Mouse (Mus musculus) forebrain, embryonic 11.5 days (tissue): ENCODE measurements around the gene Fam83f. TPM values are rescaled to one million over a fixed set of nuclear protein-coding genes. Genes with fewer than 3 reads are reported as not detected.

Experiments used
- ATAC-seq: fragments of 200-750 bp; cut with Nextera tagmentation; replicated peaks from 2 replicates; pipeline ENCODE4 v1.8.0; 2017; ENCODE audit warnings: moderate TSS enrichment; ENCODE audit not compliant: low FRiP score
- DNase-seq: peaks from one replicate; pipeline ENCODE4 v3.0.0-alpha.2; 2017; ENCODE audit warnings: low spot score
- H3K27ac ChIP-seq: fragments of 300-500 bp; sonication (generic); 2 replicates; pipeline ENCODE4 v1.5.1; 2014; ENCODE audit warnings: low read depth, low read length
- H3K27me3 ChIP-seq: fragments of 300-500 bp; sonication (generic); 2 replicates; pipeline ENCODE4 v1.6.1; 2014; ENCODE audit warnings: mild to moderate bottlenecking, low read length, mixed read lengths; ENCODE audit not compliant: control insufficient read depth, insufficient read depth
- H3K36me3 ChIP-seq: fragments of 300-500 bp; sonication (generic); 2 replicates; pipeline ENCODE4 v1.6.1; 2014; ENCODE audit warnings: mild to moderate bottlenecking, low read length, moderate library complexity, mixed read lengths; ENCODE audit not compliant: control insufficient read depth, insufficient read depth
- H3K4me1 ChIP-seq: fragments of 300-500 bp; sonication (generic); replicated peaks from 2 replicates; pipeline ENCODE4 v1.6.1; 2014; ENCODE audit warnings: low read length, mixed read lengths; ENCODE audit not compliant: control insufficient read depth, insufficient read depth
- H3K4me2 ChIP-seq: fragments of 300-500 bp; sonication (generic); 2 replicates; pipeline ENCODE4 v1.6.1; 2014; ENCODE audit warnings: low read depth, mild to moderate bottlenecking, low read length, moderate library complexity, mixed read lengths; ENCODE audit not compliant: severe bottlenecking
- H3K4me3 ChIP-seq: fragments of 300-500 bp; sonication (generic); 2 replicates; pipeline ENCODE4 v1.5.1; 2014; ENCODE audit warnings: low read depth, low read length
- H3K9ac ChIP-seq: fragments of 300-500 bp; sonication (generic); 2 replicates; pipeline ENCODE4 v1.6.1; 2014; ENCODE audit warnings: low read length
- H3K9me3 ChIP-seq: fragments of 300-500 bp; sonication (generic); 2 replicates; pipeline ENCODE4 v1.6.1; 2016; ENCODE audit warnings: low read length, mixed read lengths; ENCODE audit not compliant: control insufficient read depth
- WGBS: fragments of 180-500 bp; shearing (Covaris S2); extraction: QIAGEN DNeasy Blood & Tissue Kit; methylation state at CpG from one replicate; pipeline ENCODE4 v1.1.7; 2014; 5-methylcytosine and 5-hydroxymethylcytosine counted together
- polyA plus RNA-seq: library from polyadenylated mRNA; unstranded; fragments of >200 nt; fragmentation: Nextera tagmentation; extraction: Ambion mirVana; gene quantifications from 2 replicates; pipeline ENCODE4 v1.2.1, GENCODE M21; 2014

Gene Fam83f
- polyA plus RNA-seq, 1 experiment from 2014 or later: 0.32 TPM

DNA sequence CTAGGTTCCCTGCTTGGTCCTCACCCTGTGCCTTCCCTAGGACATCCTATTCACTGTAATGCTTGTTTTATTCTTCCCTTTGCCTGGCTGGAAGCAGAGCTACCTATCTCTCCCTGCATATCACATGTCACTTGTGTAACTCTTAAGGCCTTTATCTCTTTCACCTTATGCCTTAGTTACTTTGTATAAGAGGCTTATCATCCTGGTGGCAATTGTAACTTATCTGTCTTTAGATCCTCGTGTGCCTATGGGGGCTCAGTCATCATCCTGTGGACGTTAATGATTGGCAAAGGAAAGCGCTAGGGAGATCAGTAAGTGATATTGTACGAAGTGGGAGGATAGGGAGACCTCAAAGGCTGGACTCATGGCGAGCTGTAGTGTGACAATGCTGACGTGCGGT, 16.9 kb downstream of the Fam83f start:
- ATAC-seq (no peak), DNase-seq (no peak)
- Histone ChIP-seq H3K9ac (no peak overlapping the region), H3K9me3 (no peaks in the 10 kb centered on the region), H3K4me2 (no peak overlapping the region), H3K4me3 (no peak overlapping the region), H3K27me3 (no peaks in the 10 kb centered on the region), H3K4me1 (peaks cover 12% of the 10 kb centered on the region; the same call in 1 of the 2 replicates), H3K36me3 (no peaks in the 10 kb centered on the region), H3K27ac (no peak overlapping the region)
- whole genome bisulfite sequencing: 78% methylated on average over 7 of the region's 7 CpGs

GRCm38 (mm10) chr15:80693492-80693891, 21.8 kb downstream of the Fam83f start:
- Histone ChIP-seq H3K27ac (no peak overlapping the region), H3K4me3 (no peak overlapping the region), H3K4me2 (no peak overlapping the region), H3K27me3 (no peaks in the 10 kb centered on the region), H3K9me3 (no peaks in the 10 kb centered on the region), H3K4me1 (0 out of 2 replicates have a peak, but pooled peaks cover 2% of the 10 kb centered on the region), H3K36me3 (no peaks in the 10 kb centered on the region), H3K9ac (no peak overlapping the region)
- ATAC-seq (no peak), DNase-seq (no peak)
- 27% methylated on average over 3 of the region's 3 CpGs for WGBS

GRCm38 (mm10) chr15:80694125-80694910, 22.7 kb downstream of the Fam83f start:
- ATAC-seq (no peak), DNase-seq (peak; percentile 80)
- Histone ChIP-seq H3K27ac (no peak overlapping the region), H3K27me3 (no peaks in the 10 kb centered on the region), H3K4me1 (0 out of 2 replicates have a peak, but pooled peaks cover 2% of the 10 kb centered on the region), H3K9ac (no peak overlapping the region), H3K9me3 (no peaks in the 10 kb centered on the region), H3K36me3 (no peaks in the 10 kb centered on the region), H3K4me2 (no peak overlapping the region), H3K4me3 (no peak overlapping the region)
- 27% methylated on average over 11 of the region's 11 CpGs for WGBS

- Histone ChIP-seq H3K27ac (no peak overlapping the region), H3K4me1 (0 out of 2 replicates have a peak, but pooled peaks cover 2% of the 10 kb centered on the region), H3K27me3 (no peaks in the 10 kb centered on the region), H3K9ac (no peak overlapping the region), H3K4me2 (no peak overlapping the region), H3K36me3 (no peaks in the 10 kb centered on the region), H3K4me3 (no peak overlapping the region), H3K9me3 (no peaks in the 10 kb centered on the region)
- ATAC-seq (no peak), DNase-seq (no peak)
- 53% methylated on average over 5 of the region's 5 CpGs for WGBS
These were observed 25.9 kb downstream of the Fam83f start for GRCm38 (mm10) chr15:80697564-80697963.

GRCm38 (mm10) chr15:80701481-80702257, 30.0 kb downstream of the Fam83f start:
- WGBS: 77% methylated on average over 8 of the region's 8 CpGs
- Histone ChIP-seq H3K4me3 (no peak overlapping the region), H3K4me1 (peaks cover 3% of the 10 kb centered on the region; the same call in 1 of the 2 replicates), H3K4me2 (no peak overlapping the region), H3K36me3 (no peaks in the 10 kb centered on the region), H3K27me3 (no peaks in the 10 kb centered on the region), H3K9me3 (no peaks in the 10 kb centered on the region), H3K9ac (no peak overlapping the region), H3K27ac (no peak overlapping the region)
- no peak for ATAC-seq
- no peak for DNase-seq

DNA sequence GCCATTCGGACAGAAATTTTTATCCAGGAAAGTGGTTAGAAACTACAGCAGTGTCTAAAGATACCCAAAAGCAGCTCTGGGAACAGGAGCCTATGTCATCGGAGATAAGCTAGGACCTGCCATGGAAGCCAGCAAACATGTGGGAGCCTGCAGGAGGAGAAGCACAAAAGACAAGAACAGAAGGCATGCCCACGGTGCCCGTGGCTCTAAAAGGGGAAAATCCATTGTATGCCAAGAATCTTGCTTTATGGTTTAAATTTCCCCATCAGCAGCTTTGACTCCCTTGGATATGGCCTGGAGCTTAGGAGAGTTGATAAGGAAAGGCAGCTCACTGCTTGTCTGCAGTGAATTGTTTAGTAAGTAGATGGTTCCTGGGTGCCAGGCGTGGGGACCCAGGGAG, 31.3 kb downstream of the Fam83f start:
- ATAC-seq (no peak), DNase-seq (peak; percentile 28)
- Histone ChIP-seq H3K36me3 (no peaks in the 10 kb centered on the region), H3K9ac (no peak overlapping the region), H3K27me3 (no peaks in the 10 kb centered on the region), H3K4me1 (peaks cover 3% of the 10 kb centered on the region; the same call in 1 of the 2 replicates), H3K4me3 (no peak overlapping the region), H3K9me3 (no peaks in the 10 kb centered on the region), H3K27ac (no peak overlapping the region), H3K4me2 (no peak overlapping the region)
- 88% methylated on average over 5 of the region's 5 CpGs for WGBS

- DNase-seq (peak; percentile 42), ATAC-seq (no peak)
- H3K9me3 ChIP-seq: no peaks in the 10 kb centered on the region
- H3K27me3 ChIP-seq: no peaks in the 10 kb centered on the region
- peaks cover 3% of the 10 kb centered on the region; the same call in 1 of the 2 replicates for H3K4me1 ChIP-seq
- H3K4me2 ChIP-seq: no peak overlapping the region
- H3K9ac ChIP-seq: no peak overlapping the region
- no peak overlapping the region for H3K27ac ChIP-seq
- 73% methylated on average over 2 of the region's 2 CpGs for WGBS
- no peak overlapping the region for H3K4me3 ChIP-seq
- no peaks in the 10 kb centered on the region for H3K36me3 ChIP-seq
These were observed 31.8 kb downstream of the Fam83f start for GRCm38 (mm10) chr15:80703495-80703894.

DNA sequence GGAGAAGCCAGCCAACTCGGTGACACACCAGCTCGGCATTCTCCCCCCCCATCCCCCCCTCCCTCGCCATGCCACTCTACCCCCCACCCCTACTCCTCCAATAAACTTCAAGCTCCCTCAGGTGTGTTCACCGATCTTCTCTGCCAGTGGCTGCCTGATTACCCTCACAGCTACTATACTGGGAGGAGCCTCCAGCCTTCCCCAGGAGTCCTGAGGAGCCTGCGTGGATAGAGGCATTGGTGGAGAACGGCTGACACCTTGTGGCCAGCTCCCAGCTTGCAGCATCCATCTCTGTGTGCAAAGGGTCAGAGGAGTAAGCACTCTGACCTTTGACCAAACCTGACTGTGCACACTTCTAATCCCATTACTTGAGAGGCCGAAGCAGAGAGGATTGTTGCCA, 32.6 kb downstream of the Fam83f start:
- DNase-seq (peak; percentile 87), ATAC-seq (peak; percentile 71)
- no peak overlapping the region for H3K9ac ChIP-seq
- H3K27me3 ChIP-seq: no peaks in the 10 kb centered on the region
- WGBS: 4% methylated on average over 7 of the region's 7 CpGs
- H3K4me2 ChIP-seq: no peak overlapping the region
- H3K4me3 ChIP-seq: no peak overlapping the region
- no peaks in the 10 kb centered on the region for H3K36me3 ChIP-seq
- H3K27ac ChIP-seq: no peak overlapping the region
- no peaks in the 10 kb centered on the region for H3K9me3 ChIP-seq
- peaks cover 3% of the 10 kb centered on the region; the same call in 1 of the 2 replicates for H3K4me1 ChIP-seq
